Comparison of ENCODE assay signal across 32 mouse cellular contexts in the genomic region with DNA sequence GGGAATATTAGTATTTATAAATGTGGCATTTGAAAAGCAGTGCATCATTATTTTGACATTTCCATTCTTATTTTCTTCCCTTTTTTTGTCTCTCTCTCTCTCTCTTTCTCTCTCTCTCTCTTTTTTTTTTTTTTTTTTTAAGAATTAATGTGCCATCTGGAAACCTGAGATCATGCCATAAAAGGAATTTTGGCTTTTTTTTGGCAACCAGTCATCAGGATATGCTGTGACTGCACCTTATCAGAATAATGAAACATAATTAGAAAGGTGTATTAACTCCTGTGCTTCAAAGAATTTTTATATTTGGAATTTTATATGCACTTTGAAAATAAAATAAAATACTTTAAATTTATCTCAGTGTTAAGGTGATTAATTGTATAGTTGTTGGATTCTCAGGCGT. TPM values are rescaled to one million over a fixed set of nuclear protein-coding genes. Genes with fewer than 3 reads are reported as not detected.
"Had no signal": no experiment of that assay in that cellular context is flagged by ENCODE, and none has a peak within 500 bp of the region (broad histone marks: within the 10 kb centered on the region; RNA-seq: fewer than 3 reads in every experiment).

No protein-coding gene starts in this region.

- H3K9me3 ChIP-seq: heart, embryonic 13.5 days; heart, embryonic 15.5 days; hindbrain, embryonic 12.5 days; kidney, embryonic 15.5 days; limb, embryonic 13.5 days; limb, embryonic 15.5 days; liver, embryonic 12.5 days had no signal

- H3K4me2 ChIP-seq: heart, embryonic 11.5 days; heart, embryonic 13.5 days; heart, embryonic 15.5 days; hindbrain, embryonic 12.5 days; hindbrain, embryonic 14.5 days; kidney, embryonic 15.5 days; limb, embryonic 13.5 days; limb, embryonic 15.5 days; liver, embryonic 12.5 days had no signal

- H3K4me1 ChIP-seq: heart, embryonic 15.5 days; hindbrain, embryonic 12.5 days; kidney, embryonic 15.5 days; limb, embryonic 15.5 days had no signal

- H3K9ac ChIP-seq: heart, embryonic 13.5 days; heart, embryonic 15.5 days; hindbrain, embryonic 12.5 days; hindbrain, embryonic 14.5 days; kidney, embryonic 15.5 days; limb, embryonic 13.5 days; limb, embryonic 15.5 days; liver, embryonic 12.5 days; liver, embryonic 14.5 days had no signal

- DNase-seq: gastrocnemius, postnatal 14 days; gastrocnemius, postnatal 36 days; heart, adult 11 months; heart, adult 2 months; heart, postnatal 14 days; heart, postnatal 36 days; kidney, adult 11 months; kidney, adult 2 months; kidney, adult 9 months; kidney, postnatal 14 days; kidney, postnatal 36 days; layer of hippocampus, adult 9-11 months; layer of hippocampus, postnatal 36 days; left cerebral cortex, postnatal 4 days had no signal

- H3K27me3 ChIP-seq: heart, embryonic 13.5 days; heart, embryonic 15.5 days; hindbrain, embryonic 12.5 days; kidney, embryonic 15.5 days; limb, embryonic 13.5 days; limb, embryonic 15.5 days; liver, embryonic 12.5 days had no signal

- H3K4me3 ChIP-seq: heart, adult 2 months; heart, embryonic 13.5 days; heart, embryonic 15.5 days; hindbrain, embryonic 12.5 days; kidney, embryonic 15.5 days; limb, embryonic 13.5 days; limb, embryonic 15.5 days; liver, embryonic 12.5 days had no signal

- H3K27ac ChIP-seq: heart, adult 2 months; heart, embryonic 13.5 days; heart, embryonic 15.5 days; hindbrain, embryonic 12.5 days; hindbrain, embryonic 14.5 days; kidney, embryonic 15.5 days; kidney, postnatal 0 days; limb, embryonic 13.5 days; limb, embryonic 15.5 days; liver, embryonic 12.5 days; liver, embryonic 14.5 days had no signal

- H3K36me3 ChIP-seq: heart, embryonic 13.5 days; heart, embryonic 15.5 days; hindbrain, embryonic 12.5 days; kidney, embryonic 15.5 days; limb, embryonic 13.5 days; limb, embryonic 15.5 days; liver, embryonic 12.5 days had no signal

- ATAC-seq: hindbrain, embryonic 16.5 days; intestine, embryonic 16.5 days; liver, embryonic 12.5 days had no signal

RNA-seq across cellular contexts. Expression of a gene that starts 52.0 kb away (rescaled TPM):
- total RNA-seq: gastrocnemius, adult 18-20 months; gastrocnemius, adult 8-10 months; gastrocnemius, postnatal 36 days; heart, postnatal 14 days; liver, adult 2 months had no signal
- polyA plus RNA-seq: gonadal fat pad, adult 2 months; heart, adult 2 months; intestine, embryonic 16.5 days; kidney, embryonic 15.5 days; large intestine, adult 2 months; liver, adult 2 months; liver, embryonic 12.5 days had no signal
